Comparison of ENCODE assay signal across 17 mouse cellular contexts in genomic region chr5:99286575-99286974, GRCm38 (mm10).
"Had no signal": no experiment of that assay in that cellular context is flagged by ENCODE, and none has a peak within 500 bp of the region (broad histone marks: within the 10 kb centered on the region; RNA-seq: fewer than 3 reads in every experiment).

No protein-coding gene starts in this region.

- H3K4me2 ChIP-seq: lung, embryonic 15.5 days; midbrain, embryonic 11.5 days; midbrain, embryonic 13.5 days; midbrain, embryonic 15.5 days; neural tube, embryonic 12.5 days; stomach, embryonic 15.5 days had no signal

- ATAC-seq: lung, postnatal 0 days; midbrain, embryonic 13.5 days; midbrain, embryonic 15.5 days had no signal

- H3K27me3 ChIP-seq: lung, embryonic 15.5 days; megakaryocyte, embryonic 14.5 days; midbrain, embryonic 13.5 days; midbrain, embryonic 15.5 days; neural tube, embryonic 12.5 days; stomach, embryonic 15.5 days had no signal

- DNase-seq: lung, adult 2 months; lung, postnatal 14 days; lung, postnatal 36 days; right cerebral cortex, postnatal 14 days; thymus, adult 2 months; thymus, postnatal 25 days; thymus, postnatal 4 days had no signal

- H3K4me1 ChIP-seq: midbrain, embryonic 13.5 days; midbrain, embryonic 15.5 days; neural tube, embryonic 12.5 days; stomach, embryonic 15.5 days had no signal

- H3K9ac ChIP-seq: lung, embryonic 15.5 days; midbrain, embryonic 13.5 days; midbrain, embryonic 15.5 days; neural tube, embryonic 12.5 days; stomach, embryonic 15.5 days had no signal

- H3K27ac ChIP-seq: lung, embryonic 15.5 days; macrophage; midbrain, embryonic 13.5 days; midbrain, embryonic 15.5 days; neural tube, embryonic 12.5 days; stomach, embryonic 15.5 days; stomach, postnatal 0 days had no signal

- H3K9me3 ChIP-seq: lung, embryonic 15.5 days; megakaryocyte, embryonic 14.5 days; midbrain, embryonic 13.5 days; midbrain, embryonic 15.5 days; neural tube, embryonic 12.5 days; stomach, embryonic 15.5 days had no signal

- H3K36me3 ChIP-seq: lung, embryonic 15.5 days; midbrain, embryonic 13.5 days; midbrain, embryonic 15.5 days; neural tube, embryonic 12.5 days; stomach, embryonic 15.5 days had no signal

- H3K4me3 ChIP-seq: lung, embryonic 15.5 days; megakaryocyte, embryonic 14.5 days; midbrain, embryonic 13.5 days; midbrain, embryonic 15.5 days; neural tube, embryonic 12.5 days; stomach, embryonic 15.5 days had no signal
